Mouse (Mus musculus) cerebellum, adult 8-10 months (tissue): ENCODE data around the gene Cers3.

Experiments used
- DNase-seq: peaks from one replicate; pipeline ENCODE4 v3.0.0; 2022

Gene Cers3

DNA sequence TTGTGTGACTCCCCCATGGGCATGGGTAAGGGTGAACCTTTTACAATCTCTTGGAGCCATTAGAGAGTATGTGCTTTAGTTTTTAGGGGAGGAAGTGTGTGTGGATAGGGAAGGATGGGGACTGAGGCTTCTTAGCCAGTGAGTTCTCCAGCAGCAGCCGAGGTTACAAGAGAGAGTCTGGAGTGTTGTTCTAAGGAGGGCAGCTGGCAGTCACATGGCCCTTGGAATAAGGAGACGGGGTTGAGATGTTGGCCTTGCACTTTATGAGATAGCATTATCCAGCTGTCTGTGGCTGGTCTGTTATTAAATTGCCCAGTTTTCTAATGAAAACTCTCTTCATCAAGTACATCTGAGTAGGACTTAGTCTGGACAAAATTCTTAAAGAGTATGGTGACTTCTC lies 100.5 kb downstream of the Cers3 start:
- no peak for DNase-seq

DNA sequence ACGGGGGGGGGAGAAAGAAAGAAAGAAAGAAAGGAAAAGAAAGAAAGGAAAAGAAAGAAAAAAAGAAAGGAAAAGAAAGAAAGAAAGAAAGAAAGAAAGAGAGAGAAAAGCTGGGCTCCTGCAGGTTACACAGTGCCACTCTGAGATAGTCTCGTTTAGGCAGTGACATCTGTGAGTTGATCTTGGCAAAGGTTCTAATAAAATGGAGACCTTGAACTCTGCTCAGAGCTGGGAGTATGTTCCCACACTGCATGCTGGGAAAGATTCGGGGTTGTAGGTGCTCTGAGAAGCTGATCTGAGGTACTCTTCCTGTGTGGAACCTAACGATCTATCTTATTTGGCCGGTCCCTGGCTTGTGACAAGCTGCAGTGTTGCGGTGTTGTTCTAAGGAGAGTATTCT lies 103.3 kb downstream of the Cers3 start:
- no peak for DNase-seq

GRCm38 (mm10) chr7:66847299-66847698 lies 104.0 kb downstream of the Cers3 start:
- DNase-seq = no peak

DNA sequence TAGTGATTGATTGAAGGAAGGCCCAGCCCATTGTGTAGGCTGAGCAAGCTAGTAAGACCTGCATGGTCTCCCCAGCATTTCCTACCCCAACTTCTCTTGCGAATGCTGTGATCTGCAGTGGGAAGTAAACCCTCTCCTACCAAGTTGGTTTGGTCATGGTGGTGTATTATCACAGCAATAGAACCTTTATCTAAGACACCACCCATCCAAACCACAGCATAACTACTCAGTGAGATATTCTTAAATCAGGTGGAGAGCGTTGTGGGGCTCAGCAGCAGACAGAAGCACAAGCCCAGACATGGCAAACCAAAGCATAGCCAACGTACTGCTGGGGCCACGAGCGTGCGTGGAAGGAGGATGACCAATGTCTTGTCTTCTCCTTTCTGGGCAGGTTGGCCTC lies 106.0 kb downstream of the Cers3 start:
- no peak for DNase-seq

DNA sequence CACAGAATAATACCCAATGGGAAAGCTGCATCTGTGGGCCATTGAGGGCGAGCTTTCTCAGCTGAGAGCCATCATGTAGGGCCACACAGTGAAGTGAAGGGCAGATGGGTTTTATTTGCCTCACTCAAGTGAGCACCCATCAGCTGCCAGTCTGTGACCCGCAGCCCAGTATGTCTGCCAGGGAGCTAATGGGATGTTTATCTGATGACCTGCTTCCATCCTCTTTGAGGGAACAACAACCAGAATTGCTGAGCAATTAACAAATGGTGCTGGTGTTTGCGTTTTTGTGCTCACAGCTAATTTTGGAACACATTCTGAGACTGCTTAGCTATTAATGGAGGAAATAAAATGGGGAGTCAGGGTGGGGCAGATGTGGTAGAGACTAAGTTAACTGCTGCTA lies 108.9 kb downstream of the Cers3 start:
- DNase-seq = no peak

DNA sequence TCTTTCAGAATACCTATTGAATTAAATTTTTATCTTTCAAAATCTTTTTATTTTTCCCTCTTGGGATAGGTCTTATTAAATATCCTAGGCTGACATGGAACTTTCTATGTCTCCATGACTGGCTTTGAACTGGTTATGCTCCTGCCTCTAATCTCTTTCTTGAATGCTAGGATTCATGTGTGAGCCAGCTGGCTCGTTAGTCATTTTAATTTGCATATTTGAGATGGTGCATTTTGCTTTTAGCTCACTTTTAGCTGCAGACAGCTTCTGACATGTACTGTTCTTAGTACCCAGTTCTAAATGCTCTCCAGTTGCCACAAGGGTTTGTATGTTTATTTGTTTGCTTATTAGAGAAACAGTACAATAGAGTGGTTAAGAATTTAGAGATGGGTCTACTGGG lies 114.3 kb downstream of the Cers3 start:
- DNase-seq = no peak

- DNase-seq = no peak
Measured at GRCm38 (mm10) chr7:66858247-66859075, 115.2 kb downstream of the Cers3 start.

DNA sequence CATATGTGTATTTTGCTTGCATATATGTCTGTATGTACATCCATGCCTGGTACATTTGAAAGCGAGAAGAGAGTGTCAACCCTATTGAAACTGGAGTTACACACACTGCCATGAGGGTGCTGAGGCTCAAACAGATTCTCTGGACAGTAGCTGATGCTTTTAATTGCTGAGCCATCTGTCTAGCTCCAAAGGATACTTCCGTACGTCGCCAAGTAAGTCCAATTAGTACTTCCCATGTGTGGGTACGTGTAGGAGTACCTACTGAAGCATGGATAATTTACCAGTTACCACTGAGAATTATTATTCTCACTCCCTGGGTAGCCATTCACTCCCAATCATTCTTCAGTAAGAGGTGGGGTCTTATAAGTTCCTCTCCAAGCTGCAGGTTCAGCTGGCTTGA lies 115.9 kb downstream of the Cers3 start:
- DNase-seq = no peak

DNA sequence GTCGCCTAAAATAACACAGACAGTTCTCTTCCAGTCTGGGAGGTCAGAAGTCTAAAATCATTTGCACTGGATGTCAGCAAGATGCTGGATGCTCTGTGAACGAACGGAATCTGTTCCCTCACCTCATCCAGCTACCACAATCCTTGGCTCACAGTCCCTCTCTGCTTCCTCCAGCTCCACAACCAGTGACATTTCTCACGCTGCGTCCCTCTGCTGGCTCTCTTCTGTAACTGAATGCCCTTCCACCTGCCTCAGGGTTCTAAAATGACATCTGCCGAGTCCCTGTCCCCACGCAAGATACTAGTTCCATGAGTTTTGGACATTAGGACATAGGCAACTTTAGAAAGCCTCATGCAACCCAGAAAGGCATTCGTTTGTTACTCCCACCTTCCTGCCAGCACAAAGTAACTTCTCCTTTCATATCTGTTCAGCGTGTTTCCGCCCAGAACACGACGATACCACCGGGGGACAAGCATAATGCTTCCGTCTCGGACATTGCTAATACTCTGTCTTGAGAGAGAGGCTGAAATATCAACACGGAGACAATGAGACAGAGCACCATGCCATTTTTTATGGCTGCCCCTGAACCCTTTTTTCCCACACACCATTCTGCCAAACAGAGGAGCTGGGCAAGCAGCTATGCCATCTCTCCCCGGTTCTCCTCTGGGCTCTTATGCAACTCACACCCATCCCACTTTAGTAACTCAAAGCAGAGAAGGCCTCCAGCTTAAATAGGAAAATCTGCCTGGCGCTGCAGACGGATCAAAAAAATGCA lies 123.8 kb downstream of the Cers3 start:
- no peak for DNase-seq

DNA sequence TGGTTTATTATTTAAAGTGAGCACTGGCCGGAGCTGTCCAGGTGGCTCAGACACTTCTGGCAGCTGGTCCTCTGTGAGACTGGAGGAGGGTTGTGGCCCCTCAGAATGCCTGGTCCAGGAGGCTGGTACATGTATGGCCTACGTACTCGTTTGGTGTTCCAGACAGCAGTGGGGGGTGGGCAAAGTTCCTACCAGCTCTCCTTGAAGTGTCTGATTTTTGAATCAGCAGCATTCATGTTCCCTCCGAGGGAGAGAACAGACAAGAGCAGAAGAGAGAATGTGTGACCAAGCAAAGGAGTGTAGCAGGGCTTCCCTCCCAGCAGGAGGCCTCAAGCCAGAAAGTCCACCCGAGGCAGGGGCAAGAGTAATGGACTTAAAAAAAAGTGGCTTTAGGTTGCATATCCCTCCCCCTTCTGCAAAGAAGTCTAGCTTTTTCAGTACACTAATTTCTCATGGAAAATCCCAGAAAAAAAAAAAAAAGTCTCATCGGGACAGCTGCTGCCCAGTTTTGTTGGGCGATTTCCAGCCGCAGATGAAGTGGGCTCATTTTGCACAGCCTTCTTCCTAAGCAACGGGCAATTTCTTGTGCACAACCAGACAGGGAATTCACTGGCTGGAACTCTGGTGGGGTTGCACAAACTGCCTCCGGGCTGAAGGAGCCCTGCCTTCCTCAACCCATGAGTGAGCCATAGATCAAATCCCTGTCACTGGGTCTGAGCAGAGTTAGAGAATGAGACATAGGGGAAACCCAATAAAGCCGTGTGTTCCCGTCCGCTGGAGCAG lies 124.6 kb downstream of the Cers3 start:
- DNase-seq = no peak

- no peak for DNase-seq
Measured at GRCm38 (mm10) chr7:66871520-66871919, 128.2 kb downstream of the Cers3 start.

GRCm38 (mm10) chr7:66871940-66872511 lies 128.7 kb downstream of the Cers3 start:
- DNase-seq = no peak

GRCm38 (mm10) chr7:66873235-66873634 lies 129.9 kb downstream of the Cers3 start:
- no peak for DNase-seq
